Mouse (Mus musculus) spleen, adult 2 months (tissue): Measurements from ENCODE around the gene Lrrtm1. TPM values are rescaled to one million over a fixed set of nuclear protein-coding genes. Genes with fewer than 3 reads are reported as not detected.

Experiments
- DNase-seq, 2 experiments: peaks; one replicate each; pipeline versions ENCODE4 v3.0.0 to v3.0.0-alpha.2; 2012 to 2021; ENCODE audit warnings: low spot score in 2 of 2, low read depth in 1 of 2
- H3K27ac ChIP-seq: fragments of 200-500 bp; 2 replicates; pipeline ENCODE4 v1.5.1; 2012; ENCODE audit warnings: low read length, inconsistent platforms; ENCODE audit not compliant: insufficient read depth
- H3K27me3 ChIP-seq: fragments of 200-500 bp; 2 replicates; pipeline ENCODE4 v1.6.1; 2012; ENCODE audit warnings: mild to moderate bottlenecking, moderate library complexity, low read length, inconsistent platforms; ENCODE audit not compliant: control insufficient read depth, insufficient read depth
- H3K36me3 ChIP-seq: fragments of 200-500 bp; 2 replicates; pipeline ENCODE4 v1.6.1; 2012; ENCODE audit warnings: mild to moderate bottlenecking, low read length, inconsistent platforms; ENCODE audit not compliant: control insufficient read depth, insufficient read depth
- H3K4me1 ChIP-seq: fragments of 200-500 bp; 2 replicates; pipeline ENCODE4 v1.6.1; 2011; ENCODE audit warnings: inconsistent platforms; ENCODE audit not compliant: control insufficient read depth, insufficient read depth, insufficient read length
- H3K4me3 ChIP-seq: fragments of 200-500 bp; 2 replicates; pipeline ENCODE4 v1.5.1; 2011; ENCODE audit warnings: mild to moderate bottlenecking, inconsistent platforms; ENCODE audit not compliant: insufficient read depth, insufficient read length; ENCODE audit errors: extremely low read depth
- CTCF ChIP-seq: fragments of 200-500 bp; IDR thresholded peaks from 2 replicates; pipeline ENCODE4 v1.5.1; 2011; ENCODE audit warnings: mild to moderate bottlenecking, inconsistent platforms; ENCODE audit not compliant: insufficient read depth, insufficient read length, insufficient replicate concordance; ENCODE audit errors: extremely low read depth
- POLR2A ChIP-seq: fragments of 200-500 bp; IDR thresholded peaks from 2 replicates; pipeline ENCODE4 v1.6.1; 2011; ENCODE audit warnings: low read depth, low read length, inconsistent platforms
- WGBS: fragments of 180-500 bp; shearing (Covaris S2); methylation state at CpG from one replicate; pipeline ENCODE4 v1.1.7; 2018; 5-methylcytosine and 5-hydroxymethylcytosine counted together
- polyA plus RNA-seq: library from polyadenylated mRNA; depleted of rRNA; stranded (reverse); fragments of >200 nt; gene quantifications from 2 replicates; pipeline ENCODE4 v1.2.3, GENCODE M21; 2012

Lrrtm1 gene
- polyA plus RNA-seq, 1 experiment, result not detected

- Histone ChIP-seq H3K27ac (no peak overlapping the region), H3K4me1 (no peaks in the 10 kb centered on the region), H3K27me3 (no peaks in the 10 kb centered on the region), H3K36me3 (no peaks in the 10 kb centered on the region), H3K4me3 (no peak overlapping the region)
- WGBS, result 93% methylated on average over 3 of the region's 3 CpGs
- TF ChIP-seq POLR2A (no peak), CTCF (no peak)
- no peak for DNase-seq
Observed at GRCm38 (mm10) chr6:77306796-77307195, 64.3 kb downstream of the Lrrtm1 start.
